Mouse (Mus musculus): ENCODE measurements around the gene Pold2. TPM values are rescaled to one million over a fixed set of nuclear protein-coding genes. Genes with fewer than 3 reads are reported as not detected.

Pold2 gene
- total RNA-seq (2021): 10 to 100 TPM; 18.0 to 19.2 TPM

DNA sequence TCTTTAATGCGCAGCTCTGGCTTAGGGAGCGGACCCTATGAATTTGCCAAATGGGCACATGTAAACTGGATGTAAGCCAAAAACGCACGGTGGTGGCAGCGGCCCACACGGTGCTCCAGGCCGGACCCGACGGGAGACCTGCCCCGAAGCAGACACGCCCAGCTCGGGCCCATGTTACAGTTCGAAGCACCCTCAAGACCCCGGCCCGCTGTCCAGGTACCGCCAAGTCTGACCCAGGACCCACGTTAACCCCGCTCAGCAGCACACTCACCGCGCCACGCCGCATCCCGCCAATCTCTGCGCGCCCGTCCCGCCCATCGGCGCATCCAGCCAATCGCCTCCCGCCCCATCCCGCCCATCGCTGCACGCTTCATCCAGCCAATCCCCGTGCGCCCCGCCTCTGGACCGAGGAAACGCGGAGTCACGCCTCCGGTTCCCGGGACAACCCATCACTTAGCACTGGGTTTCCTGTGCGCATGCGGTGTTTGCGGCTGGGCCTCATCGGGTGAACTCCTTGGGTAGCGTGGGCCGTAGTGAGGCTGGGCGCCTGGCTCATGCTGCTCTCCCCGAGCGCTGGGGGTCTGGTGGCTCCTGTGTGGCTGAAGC, at the start of gene Pold2:
Gene Pold2 (minus strand): TSS at position 372 of the 606 bp plus-strand sequence.
- peak; percentile 97 to 98 for DNase-seq (ENCODE audit: low spot score in 2 of 2)
- intact Hi-C loops (cut with DNase I): loop anchor here (2.0 to 5.0 kb wide), 3 partner anchors 41 to 91 kb away; partner anchors contain the start of genes Dbnl, Polm and Ykt6

GRCm38 (mm10) chr11:5926696-5927220, 48.7 kb upstream of the Pold2 start:
- DNase-seq (ENCODE audit: low spot score in 2 of 2): no peak
- intact Hi-C loops (cut with DNase I): no loop called here

DNA sequence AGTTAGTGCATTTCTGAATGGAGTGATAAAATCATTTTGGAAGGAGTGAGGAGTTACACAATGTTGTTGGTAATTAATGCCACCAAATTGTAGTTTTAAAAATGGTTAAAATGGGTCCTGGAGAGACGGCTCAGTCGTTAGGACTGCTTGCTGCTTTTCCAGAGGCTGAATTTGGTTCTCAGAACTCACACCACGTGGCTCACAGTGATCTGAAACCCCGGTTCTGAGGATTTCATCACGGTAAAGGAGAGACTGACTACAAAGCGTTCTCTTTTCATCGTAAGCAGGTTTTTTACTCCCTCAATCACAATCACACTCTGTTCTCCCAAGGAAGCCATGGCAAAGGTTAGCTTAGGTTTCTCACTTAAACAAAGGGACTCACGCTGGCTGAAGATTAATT, 46.6 kb upstream of the Pold2 start:
- intact Hi-C loops (cut with DNase I): no loop called here
- DNase-seq (ENCODE audit: low spot score in 2 of 2): no peak

DNA sequence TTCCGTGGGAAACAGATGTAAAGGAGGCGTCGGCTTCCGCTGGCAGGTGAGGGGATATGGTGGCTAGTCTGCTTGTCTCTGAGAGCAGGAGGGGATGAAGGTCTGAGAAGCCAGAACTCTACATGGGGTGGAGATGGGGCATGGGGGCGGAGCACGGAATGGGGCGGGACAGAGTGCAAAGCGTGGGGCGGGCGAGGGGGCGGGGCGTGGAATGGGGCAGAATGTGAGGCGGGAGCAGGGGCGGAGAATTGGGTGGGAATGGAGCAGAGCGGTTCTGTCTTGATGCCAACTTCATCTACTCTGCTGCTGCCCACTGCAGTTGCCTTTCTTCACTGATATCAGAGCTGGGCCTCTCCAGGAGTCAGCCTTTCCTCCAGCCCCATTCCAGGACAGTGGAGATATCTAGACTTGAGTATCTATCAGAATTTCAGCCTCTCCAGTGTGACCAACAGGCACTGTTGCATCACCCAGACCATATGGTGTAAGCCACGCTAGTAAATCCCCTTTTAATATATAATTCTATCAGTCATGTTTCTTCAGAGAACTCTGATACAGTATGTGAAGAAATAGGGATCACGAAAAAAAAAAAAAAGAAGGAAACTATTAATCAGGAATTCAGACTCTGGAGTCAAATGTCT, 42.4 kb upstream of the Pold2 start:
- DNase-seq (ENCODE audit: low spot score in 2 of 2): no peak
- intact Hi-C loops (cut with DNase I): no loop called here

- no peak for DNase-seq (ENCODE audit: low spot score in 2 of 2)
- intact Hi-C loops (cut with DNase I): no loop called here
Measured at GRCm38 (mm10) chr11:5919606-5920005, 41.5 kb upstream of the Pold2 start.

DNA sequence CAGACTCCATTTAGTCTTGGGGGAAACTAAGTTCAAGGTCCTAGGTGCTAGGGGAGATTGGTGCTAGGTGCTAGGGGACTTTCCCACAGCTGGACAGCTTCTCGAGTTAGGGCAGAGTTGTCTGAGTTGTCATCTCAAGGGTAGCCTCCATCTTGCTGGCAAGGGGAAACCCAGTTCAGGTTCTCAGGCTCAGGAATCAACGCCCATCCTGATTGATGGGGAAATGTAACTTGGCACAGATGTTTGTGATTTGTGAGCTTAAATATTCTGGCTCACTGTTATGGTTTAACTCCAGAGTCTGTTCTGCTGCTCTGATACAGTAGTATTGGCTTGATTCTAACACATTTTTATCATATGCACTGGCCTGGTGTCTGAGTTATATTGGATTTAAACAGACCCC, 40.0 kb upstream of the Pold2 start:
- no peak for DNase-seq (ENCODE audit: low spot score in 2 of 2)
- intact Hi-C loops (cut with DNase I): no loop called here

DNA sequence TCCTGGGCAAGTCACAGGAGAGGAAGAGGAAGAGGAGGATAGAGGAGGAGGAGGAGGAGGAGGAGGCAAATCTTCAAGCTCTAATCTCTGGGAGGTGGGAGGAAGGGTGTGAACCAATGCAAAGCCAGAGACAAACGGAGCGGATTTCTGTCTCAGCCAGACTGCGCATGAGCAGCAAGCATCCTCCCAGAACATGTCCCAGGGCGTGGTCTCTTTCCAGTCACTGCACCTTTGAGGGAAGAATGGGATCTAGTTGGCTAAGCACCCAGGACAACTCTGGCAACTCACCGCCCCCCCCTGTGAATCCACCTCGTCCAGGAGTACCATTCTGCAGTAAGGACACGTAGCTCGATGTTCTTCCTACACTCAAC, 38.1 kb upstream of the Pold2 start:
- intact Hi-C loops (cut with DNase I): no loop called here
- peak in 1 of 2 experiments; percentile 46 for DNase-seq (ENCODE audit: low spot score in 2 of 2)

- intact Hi-C loops (cut with DNase I): no loop called here
- DNase-seq (ENCODE audit: low spot score in 2 of 2): peak; percentile 41 to 53
Measured at GRCm38 (mm10) chr11:5915429-5916177, 37.5 kb upstream of the Pold2 start.

DNA sequence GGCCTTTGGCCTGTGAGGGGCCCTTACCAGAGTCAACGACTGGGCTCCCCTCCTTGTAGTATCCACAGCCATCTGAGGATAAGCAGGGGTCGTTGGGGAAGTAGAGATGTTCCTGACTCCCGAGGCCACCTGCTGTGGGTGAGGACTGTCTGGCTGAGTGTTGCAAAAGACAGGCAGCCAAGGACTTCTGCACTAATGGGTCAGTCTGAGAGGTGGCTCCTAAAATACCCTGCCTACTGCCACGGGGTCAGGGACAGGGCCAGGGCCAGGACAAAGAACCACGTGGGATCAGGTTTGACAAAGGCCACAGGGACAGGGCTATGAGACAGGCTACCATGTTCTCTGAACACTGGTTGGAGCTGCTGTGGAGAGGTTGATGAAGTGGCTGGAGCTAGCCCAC, 36.8 kb upstream of the Pold2 start:
- DNase-seq (ENCODE audit: low spot score in 2 of 2): no peak
- intact Hi-C loops (cut with DNase I): no loop called here

GRCm38 (mm10) chr11:5913936-5914335, 35.8 kb upstream of the Pold2 start:
- no peak for DNase-seq (ENCODE audit: low spot score in 2 of 2)
- intact Hi-C loops (cut with DNase I): no loop called here

DNA sequence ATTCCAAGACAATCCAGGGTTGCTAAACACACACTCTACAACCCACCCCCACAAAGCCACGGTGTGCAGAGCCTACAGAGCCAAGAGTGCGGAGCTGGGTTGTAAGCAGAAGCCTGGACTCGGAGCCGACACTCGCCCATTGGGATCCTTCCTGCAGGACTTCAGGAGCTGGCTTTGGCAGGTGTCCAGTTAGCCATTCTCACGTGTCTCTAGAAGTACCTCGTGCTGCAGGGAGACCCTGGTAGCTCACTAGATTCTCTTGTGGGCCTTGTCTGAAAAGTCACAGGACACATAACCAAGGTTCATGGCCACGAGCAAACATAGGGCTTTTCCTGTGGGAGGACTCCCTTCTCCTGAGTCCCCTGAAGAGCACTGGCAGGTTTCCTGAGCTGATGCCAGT, 35.2 kb upstream of the Pold2 start:
- intact Hi-C loops (cut with DNase I): no loop called here
- DNase-seq (ENCODE audit: low spot score in 2 of 2): no peak

GRCm38 (mm10) chr11:5912635-5913034, 34.5 kb upstream of the Pold2 start:
- intact Hi-C loops (cut with DNase I): no loop called here
- DNase-seq (ENCODE audit: low spot score in 2 of 2): peak; percentile 59 to 74

DNA sequence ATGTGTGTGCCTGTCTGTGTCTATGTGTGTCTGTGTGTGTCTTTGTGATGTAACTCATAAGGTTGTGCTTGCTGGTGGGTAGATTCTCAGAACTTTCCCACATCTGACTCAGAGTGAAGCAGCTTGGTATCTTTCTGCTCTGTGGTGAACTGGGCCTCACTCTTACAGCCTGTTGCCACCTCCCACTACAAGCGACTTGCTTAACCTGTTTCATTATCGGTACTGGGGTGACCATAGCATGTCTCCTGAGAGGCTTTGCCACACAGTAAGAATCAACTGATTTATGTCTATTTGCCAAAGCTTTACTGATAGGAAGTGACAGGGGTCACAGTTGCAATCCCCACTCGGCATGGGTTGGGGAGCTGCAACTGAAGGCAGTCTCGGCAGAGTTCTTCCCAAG, 30.6 kb upstream of the Pold2 start:
- intact Hi-C loops (cut with DNase I): no loop called here
- no peak for DNase-seq (ENCODE audit: low spot score in 2 of 2)

GRCm38 (mm10) chr11:5907096-5907495, 29.0 kb upstream of the Pold2 start:
- intact Hi-C loops (cut with DNase I): no loop called here
- no peak for DNase-seq (ENCODE audit: low spot score in 2 of 2)

- DNase-seq (ENCODE audit: low spot score in 2 of 2): no peak
- intact Hi-C loops (cut with DNase I): no loop called here
Measured at GRCm38 (mm10) chr11:5905778-5906518, 27.9 kb upstream of the Pold2 start.

DNA sequence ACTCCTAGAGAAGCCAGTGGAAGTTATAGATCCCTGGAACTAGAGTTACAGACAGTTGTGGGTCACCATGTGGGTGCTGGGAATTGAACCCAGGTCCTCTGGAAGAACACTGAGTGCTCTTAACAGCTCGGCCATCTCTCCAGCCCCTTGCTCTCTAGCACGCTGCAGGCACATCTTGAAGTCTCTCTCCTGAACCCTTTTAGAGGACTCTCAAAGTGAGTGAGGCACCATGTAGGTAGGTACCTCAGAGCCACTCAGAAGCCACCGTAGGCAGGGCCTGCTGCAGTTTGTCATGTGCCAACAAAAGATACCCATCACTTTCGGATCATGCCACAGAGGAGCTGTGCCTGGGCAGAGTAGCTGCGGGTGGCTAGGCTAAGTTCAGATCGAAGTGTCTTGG, 26.8 kb upstream of the Pold2 start:
- intact Hi-C loops (cut with DNase I): no loop called here
- DNase-seq (ENCODE audit: low spot score in 2 of 2): no peak

GRCm38 (mm10) chr11:5904357-5904756, 26.3 kb upstream of the Pold2 start:
- intact Hi-C loops (cut with DNase I): no loop called here
- DNase-seq (ENCODE audit: low spot score in 2 of 2): no peak

GRCm38 (mm10) chr11:5903844-5904243, 25.8 kb upstream of the Pold2 start:
- intact Hi-C loops (cut with DNase I): no loop called here
- no peak for DNase-seq (ENCODE audit: low spot score in 2 of 2)

DNA sequence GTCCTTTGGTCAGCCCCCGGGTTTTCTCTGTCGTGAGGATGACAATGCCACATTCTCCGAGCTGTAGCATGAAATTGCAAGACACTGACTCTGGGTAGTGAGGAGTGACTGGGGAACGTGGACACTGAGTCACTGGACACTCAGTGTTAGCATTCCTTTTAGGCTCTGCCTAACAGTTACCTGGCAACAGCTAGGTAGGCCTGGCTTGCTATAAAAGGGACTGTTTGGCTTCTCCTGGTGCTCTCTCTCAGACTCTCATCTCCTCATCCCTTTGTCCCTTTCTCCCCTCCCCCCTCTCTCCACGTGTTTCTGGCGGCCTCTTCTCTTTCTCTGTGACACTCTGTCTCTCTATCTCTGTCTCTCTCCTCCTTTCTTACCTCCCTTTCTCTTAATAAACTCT, 24.3 kb upstream of the Pold2 start:
- no peak for DNase-seq (ENCODE audit: low spot score in 2 of 2)
- intact Hi-C loops (cut with DNase I): no loop called here

DNA sequence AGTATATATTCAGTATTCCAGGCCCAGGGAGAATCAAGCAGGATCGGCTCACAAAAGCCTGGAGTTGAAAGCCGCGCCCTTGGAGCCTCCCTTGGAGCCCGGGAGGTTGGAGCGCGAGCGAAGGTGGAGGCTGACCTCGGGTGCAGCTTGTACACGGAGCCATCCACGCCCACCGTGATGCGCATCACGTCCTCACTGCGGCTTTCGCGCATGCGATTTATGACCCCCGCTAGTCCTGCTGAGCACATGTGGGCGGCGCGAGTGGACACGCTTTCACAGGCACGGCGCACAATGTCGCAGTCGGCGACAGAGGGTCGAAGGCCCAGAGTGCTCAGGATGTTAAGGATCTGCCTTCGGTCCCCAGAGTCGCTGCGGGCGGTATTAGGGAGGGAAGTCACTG, 23.9 kb upstream of the Pold2 start:
- intact Hi-C loops (cut with DNase I): no loop called here
- peak; percentile 47 to 55 for DNase-seq (ENCODE audit: low spot score in 2 of 2)
